Mouse (Mus musculus) kidney, postnatal 25 days (tissue): ENCODE measurements around the gene Casq2.

ENCODE experiments used
- DNase-seq, 2 experiments: peaks; one replicate each; pipeline ENCODE4 v3.0.0; 2021; ENCODE audit warnings: mixed read lengths in 2 of 2

The Casq2 gene

DNA sequence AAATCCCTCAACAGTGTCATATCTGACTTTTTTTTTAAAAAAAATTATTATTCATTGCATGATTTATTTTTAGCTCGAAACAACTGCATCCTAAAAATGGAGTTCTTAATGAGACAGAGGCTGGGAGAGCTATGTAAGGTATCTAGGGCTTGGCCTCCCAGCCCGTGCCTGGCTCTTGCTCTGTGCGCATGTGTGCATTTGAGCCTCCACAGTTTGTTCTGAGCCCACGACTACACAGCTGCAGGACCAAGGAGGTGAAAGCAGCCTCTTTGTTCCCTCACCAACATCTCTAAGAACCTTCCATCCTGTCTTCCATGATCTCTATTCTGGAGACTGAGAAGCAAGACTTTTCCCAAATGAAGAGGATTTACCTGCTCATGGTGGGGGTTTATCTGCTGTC is at the start of gene Casq2:
Gene Casq2, plus strand, starts transcription at position 133 of the 400 bp plus-strand sequence.
- no peak for DNase-seq

DNA sequence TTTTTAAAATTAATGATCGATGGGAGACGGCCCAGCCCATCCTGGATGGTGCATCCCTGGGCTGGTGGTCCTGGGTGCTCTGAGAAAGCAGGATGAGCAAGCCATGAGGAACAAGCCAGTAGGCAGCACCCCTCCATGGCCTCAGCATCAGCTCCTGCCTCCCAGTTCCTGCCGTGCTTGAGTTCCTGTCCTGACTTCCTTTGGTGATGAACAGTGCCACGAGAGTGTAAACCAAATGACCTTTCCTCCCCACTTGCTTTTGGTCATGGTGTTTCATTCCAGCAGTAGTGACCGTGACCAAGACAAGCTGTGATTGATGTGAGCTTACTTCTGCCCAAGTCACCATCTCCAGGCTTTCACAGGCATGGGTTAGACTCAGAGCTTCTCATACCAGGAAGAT is 48.4 kb upstream of the Casq2 start:
- no peak for DNase-seq

DNA sequence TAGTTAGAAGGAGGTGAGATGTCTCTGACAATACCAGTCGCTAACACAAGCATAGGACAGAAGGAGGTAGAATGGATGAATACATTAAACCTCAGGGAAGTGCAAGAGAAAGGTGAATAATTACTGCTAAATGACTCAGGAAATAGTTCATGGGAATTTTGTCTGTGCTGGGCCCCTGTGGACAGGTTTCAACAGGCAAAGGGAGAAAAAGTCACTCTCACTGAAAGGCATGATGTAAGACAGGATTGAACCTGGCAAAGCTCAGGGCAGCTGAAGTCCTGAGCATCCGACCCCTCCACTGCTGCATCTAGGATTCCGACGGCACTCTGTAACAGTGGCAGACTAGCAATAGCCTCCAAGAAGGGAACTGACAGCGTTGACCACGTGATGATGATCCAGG is 47.6 kb upstream of the Casq2 start:
- no peak for DNase-seq

- DNase-seq, result no peak
Observed at GRCm38 (mm10) chr3:102041632-102042031, 44.6 kb upstream of the Casq2 start.

GRCm38 (mm10) chr3:102045071-102045470 is 41.1 kb upstream of the Casq2 start:
- no peak for DNase-seq

DNA sequence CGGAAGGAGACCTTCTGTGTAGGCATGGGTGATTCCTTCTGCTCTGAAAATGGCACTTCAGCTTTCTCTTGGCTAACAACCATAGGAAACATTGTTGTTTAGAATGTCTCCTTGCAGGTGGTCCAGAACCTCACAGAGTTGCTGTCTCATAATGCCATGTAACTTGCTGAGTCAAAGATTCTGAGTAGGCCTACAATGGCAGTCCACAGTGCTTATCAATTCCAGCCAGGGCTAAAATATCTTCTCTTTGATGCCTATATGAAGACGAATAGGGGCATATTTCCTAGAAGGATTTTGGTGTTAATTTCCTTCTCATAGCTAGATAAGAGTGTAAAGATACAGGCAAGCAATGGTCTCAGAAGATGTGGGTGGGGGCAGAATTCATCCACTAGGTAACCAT is 38.7 kb upstream of the Casq2 start:
- DNase-seq, result no peak

- no peak for DNase-seq
Observed at GRCm38 (mm10) chr3:102049207-102050104, 36.8 kb upstream of the Casq2 start.

DNA sequence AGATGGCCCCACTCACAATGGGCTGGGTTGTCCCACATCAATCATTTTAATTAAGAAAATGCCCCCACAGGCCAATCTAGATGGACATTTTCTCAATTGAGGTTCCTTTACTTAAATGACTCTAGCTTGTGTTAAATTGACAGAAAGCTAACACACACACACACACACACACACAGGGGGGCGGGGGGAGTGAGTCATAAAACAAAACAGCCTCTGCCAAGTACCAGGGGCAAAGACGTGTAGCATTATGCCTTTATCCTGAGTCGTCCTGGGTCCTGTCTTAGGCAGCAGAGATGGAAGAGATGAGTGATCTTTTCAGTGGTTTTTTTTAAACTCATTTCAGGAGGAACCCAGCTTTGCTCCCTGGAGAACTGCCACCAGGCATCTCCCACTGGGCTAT is 34.2 kb upstream of the Casq2 start:
- DNase-seq, result no peak

DNA sequence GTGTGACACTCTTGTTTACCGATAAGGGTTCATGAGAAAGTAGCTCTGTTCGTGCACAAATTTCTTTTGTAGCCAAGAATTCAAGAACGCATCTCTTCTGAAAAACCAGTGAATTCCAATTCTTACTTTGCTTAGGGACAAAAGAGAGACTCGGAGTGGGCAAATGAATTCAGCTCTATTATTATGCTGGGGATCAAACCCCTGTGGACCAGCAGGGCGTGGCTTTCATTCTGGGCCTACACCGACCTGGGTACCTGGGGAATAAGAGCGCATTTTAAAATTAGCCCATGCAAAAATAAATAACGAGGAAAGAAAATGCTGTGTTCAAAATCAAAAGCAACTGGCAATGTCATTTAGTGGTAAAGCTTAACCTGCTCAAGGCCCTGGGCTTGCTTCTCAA is 32.9 kb upstream of the Casq2 start:
- no peak for DNase-seq

DNA sequence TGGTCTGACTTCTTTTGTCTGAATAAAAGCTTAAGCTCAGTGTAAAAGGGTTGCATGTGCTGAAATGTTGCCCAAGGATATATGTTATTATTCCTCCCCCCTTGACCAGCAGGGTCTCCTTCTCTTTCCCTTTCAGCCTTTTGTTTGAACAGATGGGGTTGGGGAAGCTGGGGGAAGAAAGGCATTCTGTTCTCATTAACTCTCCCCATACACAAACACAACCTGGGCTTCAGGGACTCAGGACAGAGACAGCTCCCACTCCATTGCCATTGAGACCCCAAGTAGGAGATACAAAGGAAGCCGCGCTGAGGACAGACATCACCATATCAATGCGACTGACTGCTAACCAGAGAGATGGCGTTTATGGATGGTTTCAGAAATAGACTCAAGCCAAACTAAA is 30.3 kb upstream of the Casq2 start:
- no peak for DNase-seq

DNA sequence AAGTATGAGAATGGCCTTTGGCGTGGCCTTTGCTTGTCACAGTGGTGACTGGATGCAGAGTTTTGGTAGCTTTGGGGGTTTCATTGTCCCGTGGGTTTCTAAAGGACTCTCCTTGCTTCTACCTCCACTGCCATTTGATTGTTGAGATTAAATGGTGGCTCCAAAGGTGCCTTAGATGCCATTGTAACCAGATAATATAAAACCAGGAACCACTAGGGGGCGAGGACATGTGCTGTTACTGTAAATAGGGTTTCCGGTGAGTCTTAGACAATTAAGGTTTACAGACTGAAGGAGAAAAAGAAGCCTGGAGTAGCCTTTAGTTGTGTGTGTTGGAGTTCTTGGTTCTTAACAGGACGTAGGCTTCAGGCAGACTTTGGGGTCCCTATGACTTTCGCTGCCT is 26.1 kb upstream of the Casq2 start:
- DNase-seq, result no peak

DNA sequence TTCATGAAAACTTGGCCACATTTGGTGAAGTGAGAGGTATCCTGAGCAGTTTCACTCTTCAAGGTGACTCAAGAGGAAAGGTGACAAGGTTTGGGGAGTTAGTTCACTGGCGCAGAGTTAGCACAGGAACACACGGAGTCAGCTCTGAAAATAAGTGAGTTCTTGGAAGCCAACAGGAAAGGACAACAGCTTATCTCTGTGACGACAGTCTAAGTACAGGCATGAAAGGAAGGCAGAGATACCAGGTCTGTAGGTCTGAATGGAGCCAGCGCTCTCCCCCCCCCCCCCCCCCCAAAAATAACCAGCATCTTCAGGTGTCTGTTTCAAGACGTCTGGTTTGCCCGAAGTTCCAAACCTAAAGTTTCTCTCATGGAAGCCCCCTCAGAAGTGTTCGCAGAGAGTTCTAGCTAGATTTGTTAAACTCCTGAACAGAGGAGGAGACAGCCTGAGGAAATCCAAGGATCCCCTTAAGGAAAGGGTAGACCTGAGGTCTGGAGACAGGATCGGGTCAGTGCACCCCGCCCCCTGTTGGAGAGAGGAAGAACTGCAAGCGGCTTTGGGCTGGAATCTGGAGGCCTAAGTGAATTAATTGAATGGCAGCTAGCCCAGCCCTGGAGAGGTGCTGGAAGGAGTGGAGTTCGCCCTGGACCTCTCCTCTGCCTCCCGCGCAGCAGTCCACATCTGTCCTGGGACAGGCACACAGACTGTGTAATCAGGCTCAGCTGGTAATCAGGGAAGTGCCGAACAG is 24.1 kb upstream of the Casq2 start:
- DNase-seq, result peak; percentile 73

GRCm38 (mm10) chr3:102062671-102063010 is 23.6 kb upstream of the Casq2 start:
- DNase-seq, result no peak

- DNase-seq, result peak; percentile 54 to 72
Observed at GRCm38 (mm10) chr3:102063273-102064120, 22.7 kb upstream of the Casq2 start.

- DNase-seq, result no peak
Observed at GRCm38 (mm10) chr3:102064566-102064965, 21.6 kb upstream of the Casq2 start.

GRCm38 (mm10) chr3:102067306-102067705 is 18.9 kb upstream of the Casq2 start:
- no peak for DNase-seq

GRCm38 (mm10) chr3:102067861-102068260 is 18.4 kb upstream of the Casq2 start:
- DNase-seq, result no peak

- DNase-seq, result no peak
Observed at GRCm38 (mm10) chr3:102069260-102069659, 17.0 kb upstream of the Casq2 start.

- no peak for DNase-seq
Observed at GRCm38 (mm10) chr3:102069686-102070085, 16.5 kb upstream of the Casq2 start.

DNA sequence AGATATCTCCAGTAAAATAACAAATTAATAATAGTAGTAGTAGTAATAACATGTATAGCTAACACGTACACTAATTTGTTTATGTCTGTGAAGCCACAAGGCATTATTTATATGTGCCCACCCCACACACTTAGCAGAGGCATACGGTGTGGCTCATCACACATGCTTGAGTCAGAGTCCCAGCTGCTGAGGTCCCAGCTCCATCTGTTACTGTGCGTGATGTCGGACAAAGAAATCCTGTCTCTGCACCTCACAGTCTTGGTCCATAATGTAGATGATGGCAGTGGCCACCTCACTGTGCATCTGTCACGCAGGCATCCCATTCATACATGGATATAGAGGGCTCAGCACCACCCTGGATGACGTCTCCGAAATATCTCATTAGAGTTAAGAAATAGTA is 15.9 kb upstream of the Casq2 start:
- DNase-seq, result no peak

- no peak for DNase-seq
Observed at GRCm38 (mm10) chr3:102071016-102071415, 15.2 kb upstream of the Casq2 start.

DNA sequence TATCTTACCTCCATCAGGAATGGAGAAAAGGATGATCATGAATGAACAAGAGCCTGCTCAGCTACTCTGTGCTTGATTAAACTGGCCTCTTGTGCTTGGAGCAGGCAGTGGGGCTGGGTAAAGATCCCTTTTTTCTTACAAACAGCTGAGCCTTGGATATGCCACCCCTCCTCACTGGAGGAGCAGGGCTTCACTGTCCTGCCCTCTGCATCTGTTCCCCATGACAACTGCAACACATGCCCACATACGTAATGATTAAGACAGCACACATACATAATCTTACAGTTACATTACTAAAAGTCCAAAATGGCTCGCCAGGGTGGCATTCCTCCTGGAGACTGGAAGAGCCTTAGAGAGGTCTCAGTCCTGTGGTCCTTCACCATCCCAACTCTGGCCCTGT is 6.8 kb upstream of the Casq2 start:
- DNase-seq, result no peak

DNA sequence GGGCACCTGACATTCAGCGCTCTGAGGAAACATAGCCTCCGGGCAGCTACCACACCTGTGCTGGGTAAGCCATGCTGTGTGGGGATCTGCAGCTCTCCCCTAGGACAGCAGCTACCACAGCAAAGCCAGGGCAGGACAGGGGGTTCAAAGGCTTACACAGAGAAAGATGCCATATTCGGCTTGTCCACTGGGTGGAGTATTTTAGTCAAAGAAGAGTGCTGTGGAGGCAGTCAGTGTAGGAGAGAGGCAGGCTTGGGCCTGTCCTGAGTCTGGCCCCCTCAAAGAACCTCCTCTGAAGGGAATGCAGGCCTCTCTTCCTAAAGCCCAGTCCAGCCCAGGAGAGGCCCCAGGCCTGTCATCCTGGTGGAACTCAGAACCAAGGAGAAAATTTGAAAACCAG is 4.4 kb upstream of the Casq2 start:
- peak; percentile 70 to 91 for DNase-seq
